Mouse (Mus musculus): ENCODE data around the gene Oma1.

DNA sequence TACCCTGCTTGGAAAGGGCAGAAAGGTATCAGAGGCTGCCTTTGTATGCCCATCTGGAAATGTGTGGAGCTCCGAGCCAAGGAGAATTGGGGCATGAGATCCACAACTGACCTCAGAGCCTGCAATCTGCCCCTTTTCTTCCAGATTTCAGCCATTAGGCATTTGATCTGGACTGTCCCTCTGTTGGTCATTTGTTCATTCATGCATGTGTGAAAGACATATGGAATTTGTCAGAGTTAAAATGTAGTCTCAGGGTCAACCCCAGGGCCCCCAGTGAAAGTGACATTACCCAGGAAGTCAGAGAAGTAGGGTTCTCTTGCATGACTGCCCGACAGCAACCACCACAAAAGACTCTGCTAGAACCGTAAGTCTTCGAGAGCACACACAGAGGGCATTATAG, 89.0 kb downstream of the Oma1 start:
- no peak for TF ChIP-seq CTCF (IDR thresholded peaks at IDR 0.05; ENCODE audit: extremely low read depth, insufficient read length, insufficient replicate concordance, low read depth, low read length)
- TF ChIP-seq POLR2A (IDR thresholded peaks at IDR 0.05; ENCODE audit: low read depth, low read length): no peak

Data from small intestine, adult 2 months (tissue).